Mouse (Mus musculus) retina, embryonic 14.5 days (tissue): ENCODE results near the gene Cdk17.
"Not testable (repeated sequence)": the region's sequence is repeated elsewhere in the genome, so short reads cannot be mapped to it uniquely, and the experiment has no call there.

Experiments used
- DNase-seq: peaks from one replicate; pipeline ENCODE4 v3.0.0-alpha.2; 2015; ENCODE audit warnings: low spot score

Gene Cdk17

GRCm38 (mm10) chr10:93143285-93143985 is 17.2 kb upstream of the Cdk17 start:
- no peak for DNase-seq

GRCm38 (mm10) chr10:93143986-93144314 is 16.7 kb upstream of the Cdk17 start:
- DNase-seq, result no peak

GRCm38 (mm10) chr10:93144579-93144978 is 16.1 kb upstream of the Cdk17 start:
- DNase-seq, result no peak

- no peak for DNase-seq
Observed at GRCm38 (mm10) chr10:93145088-93145487, 15.6 kb upstream of the Cdk17 start.

- no peak for DNase-seq
Observed at GRCm38 (mm10) chr10:93146601-93147000, 14.1 kb upstream of the Cdk17 start.

- DNase-seq, result no peak
Observed at GRCm38 (mm10) chr10:93147691-93148090, 13.0 kb upstream of the Cdk17 start.

- no peak for DNase-seq
Observed at GRCm38 (mm10) chr10:93149597-93149996, 11.1 kb upstream of the Cdk17 start.

- DNase-seq, result no peak
Observed at GRCm38 (mm10) chr10:93151775-93152174, 8.9 kb upstream of the Cdk17 start.

- DNase-seq, result no peak
Observed at GRCm38 (mm10) chr10:93152698-93153097, 8.0 kb upstream of the Cdk17 start.

GRCm38 (mm10) chr10:93153404-93153803 is 7.3 kb upstream of the Cdk17 start:
- DNase-seq, result not testable (repeated sequence)

GRCm38 (mm10) chr10:93159651-93160496 is 801 bp upstream of the Cdk17 start:
- no peak for DNase-seq

- DNase-seq, result peak; percentile 89
Observed at GRCm38 (mm10) chr10:93160497-93160806, 223 bp upstream of the Cdk17 start.

- peak; percentile 61 for DNase-seq
Observed at GRCm38 (mm10) chr10:93161511-93162275, 1.0 kb downstream of the Cdk17 start.

- peak; percentile 29 for DNase-seq
Observed at GRCm38 (mm10) chr10:93162276-93162971, 1.7 kb downstream of the Cdk17 start.

- DNase-seq, result no peak
Observed at GRCm38 (mm10) chr10:93162972-93163660, 2.4 kb downstream of the Cdk17 start.

- DNase-seq, result no peak
Observed at GRCm38 (mm10) chr10:93163711-93164488, 3.2 kb downstream of the Cdk17 start.

GRCm38 (mm10) chr10:93165416-93166381 is 5.0 kb downstream of the Cdk17 start:
- peak; percentile 39 for DNase-seq

GRCm38 (mm10) chr10:93166382-93166769 is 5.7 kb downstream of the Cdk17 start:
- DNase-seq, result peak; percentile 28

GRCm38 (mm10) chr10:93167311-93167710 is 6.6 kb downstream of the Cdk17 start:
- DNase-seq, result no peak

- peak; percentile 33 for DNase-seq
Observed at GRCm38 (mm10) chr10:93168067-93168466, 7.4 kb downstream of the Cdk17 start.
